Mouse (Mus musculus) lung, embryonic 16.5 days (tissue): ENCODE data around the gene Gpr171. TPM values are rescaled to one million over a fixed set of nuclear protein-coding genes. Genes with fewer than 3 reads are reported as not detected.

ENCODE experiments used
- ATAC-seq: fragments of 200-750 bp; cut with Nextera tagmentation; 2 replicates; pipeline ENCODE4 v1.8.0; 2017; ENCODE audit warnings: low read depth, mild to moderate bottlenecking, moderate library complexity
- H3K27ac ChIP-seq: fragments of 300-500 bp; sonication (generic); 2 replicates; pipeline ENCODE4 v1.5.1; 2014; ENCODE audit warnings: mild to moderate bottlenecking, control low read depth, low read length
- H3K27me3 ChIP-seq: fragments of 300-500 bp; sonication (generic); 2 replicates; pipeline ENCODE4 v1.6.1; 2014; ENCODE audit warnings: low read depth, low read length, mixed read lengths; ENCODE audit not compliant: control insufficient read depth, insufficient read depth
- H3K36me3 ChIP-seq: fragments of 300-500 bp; sonication (generic); 2 replicates; pipeline ENCODE4 v1.6.1; 2014; ENCODE audit warnings: low read length; ENCODE audit not compliant: control insufficient read depth, insufficient read depth
- H3K4me1 ChIP-seq: fragments of 300-500 bp; sonication (generic); replicated peaks from 2 replicates; pipeline ENCODE4 v1.6.1; 2014; ENCODE audit warnings: low read length, mixed read lengths; ENCODE audit not compliant: control insufficient read depth, insufficient read depth
- H3K4me2 ChIP-seq: fragments of 300-500 bp; sonication (generic); 2 replicates; pipeline ENCODE4 v1.6.1; 2014; ENCODE audit warnings: low read depth, low read length, control low read depth
- H3K4me3 ChIP-seq: fragments of 300-500 bp; sonication (generic); 2 replicates; pipeline ENCODE4 v1.5.1; 2014; ENCODE audit warnings: mild to moderate bottlenecking, low read length, control low read depth
- H3K9ac ChIP-seq: fragments of 300-500 bp; sonication (generic); 2 replicates; pipeline ENCODE4 v1.6.1; 2014; ENCODE audit warnings: low read length, control low read depth
- H3K9me3 ChIP-seq: fragments of 300-500 bp; sonication (generic); 2 replicates; pipeline ENCODE4 v1.6.1; 2016; ENCODE audit warnings: low read length; ENCODE audit not compliant: control insufficient read depth
- WGBS: fragments of 180-500 bp; shearing (Covaris S2); extraction: QIAGEN DNeasy Blood & Tissue Kit; methylation state at CpG from one replicate; pipeline ENCODE4 v1.1.7; 2014; 5-methylcytosine and 5-hydroxymethylcytosine counted together
- polyA plus RNA-seq: library from polyadenylated mRNA; unstranded; fragments of >200 nt; fragmentation: Nextera tagmentation; extraction: Ambion mirVana; gene quantifications from 2 replicates; pipeline ENCODE4 v1.2.1, GENCODE M21; 2015

The Gpr171 gene
- polyA plus RNA-seq, 1 experiment from 2014 or later: 1.4 TPM

- no peak overlapping the region for H3K9ac ChIP-seq
- no peak overlapping the region for H3K27ac ChIP-seq
- no peaks in the 10 kb centered on the region for H3K9me3 ChIP-seq
- H3K27me3 ChIP-seq: no peaks in the 10 kb centered on the region
- ATAC-seq: no peak
- no peak overlapping the region for H3K4me2 ChIP-seq
- peaks cover 14% of the 10 kb centered on the region for H3K4me1 ChIP-seq
- H3K4me3 ChIP-seq: no peak overlapping the region
- WGBS: 50% methylated on average over 5 of the region's 5 CpGs
- no peaks in the 10 kb centered on the region for H3K36me3 ChIP-seq
These were observed 34.5 kb upstream of the Gpr171 start for GRCm38 (mm10) chr3:59135911-59136653.

DNA sequence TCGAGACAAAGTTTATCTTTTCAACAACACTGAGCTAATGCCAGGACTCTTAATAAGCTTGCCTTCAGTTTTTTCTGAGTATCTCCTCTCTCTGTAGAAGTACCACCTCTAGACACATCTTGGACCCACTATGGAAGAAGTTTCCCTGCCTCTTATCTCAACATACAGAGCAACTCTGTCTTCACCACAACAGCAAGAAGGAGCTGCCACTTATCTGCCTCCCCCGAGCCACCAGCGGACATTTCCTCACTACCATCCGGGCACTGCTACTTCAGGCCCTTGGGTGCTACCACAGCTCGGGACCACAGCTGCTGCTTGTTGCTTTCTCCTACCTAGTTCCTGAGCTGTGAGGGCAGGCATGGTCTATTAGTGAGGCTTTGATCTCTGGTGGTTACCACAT is 31.6 kb upstream of the Gpr171 start:
- H3K9ac ChIP-seq: no peak overlapping the region
- no peak overlapping the region for H3K4me2 ChIP-seq
- no peaks in the 10 kb centered on the region for H3K27me3 ChIP-seq
- peaks cover 12% of the 10 kb centered on the region for H3K4me1 ChIP-seq
- H3K27ac ChIP-seq: no peak overlapping the region
- no peaks in the 10 kb centered on the region for H3K9me3 ChIP-seq
- H3K4me3 ChIP-seq: no peak overlapping the region
- H3K36me3 ChIP-seq: no peaks in the 10 kb centered on the region
- WGBS: 42% methylated on average over 5 of the region's 5 CpGs
- ATAC-seq: no peak

DNA sequence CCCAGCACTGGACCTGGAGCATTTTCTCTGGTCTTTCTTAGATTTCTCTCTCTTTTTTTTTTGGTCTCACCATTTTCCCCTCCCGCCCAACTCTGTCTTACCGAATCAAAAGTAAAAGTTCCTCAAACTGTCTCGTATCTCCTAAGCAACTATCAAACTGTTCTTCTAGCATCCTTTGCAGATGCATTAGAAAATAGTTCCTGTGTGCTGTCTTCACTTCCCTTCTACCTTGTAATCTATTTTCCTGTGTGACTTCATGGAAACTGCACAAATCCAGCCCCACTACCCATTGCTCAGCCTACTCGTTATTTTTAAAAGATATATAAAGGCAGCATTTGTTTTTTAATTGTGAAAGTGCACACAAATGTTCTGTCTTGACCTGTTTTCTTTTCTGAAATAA is 30.3 kb upstream of the Gpr171 start:
- H3K4me3 ChIP-seq: no peak overlapping the region
- H3K4me2 ChIP-seq: no peak overlapping the region
- H3K36me3 ChIP-seq: no peaks in the 10 kb centered on the region
- H3K27me3 ChIP-seq: no peaks in the 10 kb centered on the region
- peaks cover 12% of the 10 kb centered on the region for H3K4me1 ChIP-seq
- ATAC-seq: no peak
- H3K27ac ChIP-seq: no peak overlapping the region; the same call in 1 of the 2 replicates
- no peaks in the 10 kb centered on the region for H3K9me3 ChIP-seq
- 80% methylated on average over 4 of the region's 4 CpGs for WGBS
- H3K9ac ChIP-seq: no peak overlapping the region

DNA sequence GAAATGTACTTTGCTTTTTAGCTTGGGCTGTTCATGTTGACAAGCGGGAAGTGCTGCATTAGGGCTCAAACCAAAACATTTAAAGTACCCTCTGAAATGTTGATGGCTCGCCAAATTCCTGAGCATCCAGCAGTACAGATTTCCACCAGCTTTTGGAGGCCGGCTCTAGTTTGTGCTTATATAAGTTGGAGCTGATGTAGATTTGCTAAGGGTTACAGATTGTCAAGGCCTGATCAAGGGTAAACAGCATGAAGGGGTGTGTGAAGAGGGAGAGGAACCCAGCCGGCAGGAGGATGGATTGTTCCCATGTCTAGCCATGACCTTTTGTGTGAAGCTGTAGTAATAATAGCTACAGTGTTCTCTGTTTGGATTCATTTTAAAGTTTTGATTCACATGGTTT is 29.5 kb upstream of the Gpr171 start:
- Histone ChIP-seq H3K4me3 (peak overlapping the region; percentile 36; the same call in 1 of the 2 replicates), H3K4me2 (peak overlapping the region; percentile 26), H3K4me1 (peaks cover 13% of the 10 kb centered on the region), H3K27ac (peak overlapping the region; percentile 71), H3K9ac (no peak overlapping the region), H3K36me3 (no peaks in the 10 kb centered on the region), H3K9me3 (no peaks in the 10 kb centered on the region), H3K27me3 (no peaks in the 10 kb centered on the region)
- 30% methylated on average over 4 of the region's 4 CpGs for WGBS
- ATAC-seq: peak; percentile 77

GRCm38 (mm10) chr3:59130431-59130830 is 28.8 kb upstream of the Gpr171 start:
- 27% methylated on average over 8 of the region's 8 CpGs for WGBS

DNA sequence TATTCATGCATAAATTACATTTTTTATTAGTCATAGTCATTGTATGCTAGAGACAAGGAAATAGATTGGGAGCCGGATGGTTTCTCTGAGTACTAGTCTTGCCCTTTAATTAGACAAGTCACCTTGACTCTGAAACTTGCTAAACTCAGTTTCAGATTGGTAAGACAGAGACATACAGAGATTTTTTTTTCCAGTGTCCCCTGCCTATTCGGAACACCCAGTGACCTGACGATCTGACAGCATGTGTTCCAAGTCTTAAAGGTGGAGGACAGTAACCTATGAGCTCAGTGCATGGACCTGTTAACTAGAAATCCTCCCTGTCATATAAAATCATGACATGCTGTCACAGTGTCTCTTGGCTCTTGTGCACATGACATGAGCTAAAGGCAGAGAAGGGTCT is 27.9 kb upstream of the Gpr171 start:
- no peak overlapping the region for H3K27ac ChIP-seq
- no peak overlapping the region for H3K9ac ChIP-seq
- H3K36me3 ChIP-seq: no peaks in the 10 kb centered on the region
- 71% methylated on average over 3 of the region's 3 CpGs for WGBS
- ATAC-seq: no peak
- H3K27me3 ChIP-seq: no peaks in the 10 kb centered on the region
- H3K9me3 ChIP-seq: no peaks in the 10 kb centered on the region
- peak overlapping the region; percentile 26 for H3K4me2 ChIP-seq
- peak overlapping the region; percentile 9 for H3K4me3 ChIP-seq
- H3K4me1 ChIP-seq: peaks cover 25% of the 10 kb centered on the region

More at GRCm38 (mm10) chr3:59130431-59130830, 28.8 kb upstream of the Gpr171 start:
- Histone ChIP-seq H3K4me2 (peak overlapping the region; percentile 26), H3K4me3 (peak overlapping the region; percentile 36), H3K9me3 (no peaks in the 10 kb centered on the region), H3K9ac (peak overlapping the region; percentile 57), H3K36me3 (no peaks in the 10 kb centered on the region), H3K27me3 (no peaks in the 10 kb centered on the region), H3K4me1 (peaks cover 20% of the 10 kb centered on the region), H3K27ac (peak overlapping the region; percentile 71)
- peak; percentile 57 for ATAC-seq

- 85% methylated on average over 20 of the region's 20 CpGs for WGBS
- no peaks in the 10 kb centered on the region for H3K36me3 ChIP-seq
- H3K9me3 ChIP-seq: no peaks in the 10 kb centered on the region
- no peak overlapping the region for H3K4me3 ChIP-seq
- H3K4me2 ChIP-seq: no peak overlapping the region
- H3K9ac ChIP-seq: no peak overlapping the region
- no peak for ATAC-seq
- no peak overlapping the region for H3K27ac ChIP-seq
- H3K27me3 ChIP-seq: no peaks in the 10 kb centered on the region
- peaks cover 25% of the 10 kb centered on the region for H3K4me1 ChIP-seq
These were observed 27.1 kb upstream of the Gpr171 start for GRCm38 (mm10) chr3:59128681-59129080.

GRCm38 (mm10) chr3:59125783-59126555 is 24.3 kb upstream of the Gpr171 start:
- Histone ChIP-seq H3K27me3 (no peaks in the 10 kb centered on the region), H3K4me2 (no peak overlapping the region), H3K4me3 (no peak overlapping the region), H3K9ac (no peak overlapping the region), H3K4me1 (peaks cover 30% of the 10 kb centered on the region), H3K36me3 (no peaks in the 10 kb centered on the region), H3K27ac (peak overlapping the region; percentile 51; the same call in 1 of the 2 replicates), H3K9me3 (no peaks in the 10 kb centered on the region)
- no peak for ATAC-seq
- WGBS: 24% methylated on average over 7 of the region's 7 CpGs

DNA sequence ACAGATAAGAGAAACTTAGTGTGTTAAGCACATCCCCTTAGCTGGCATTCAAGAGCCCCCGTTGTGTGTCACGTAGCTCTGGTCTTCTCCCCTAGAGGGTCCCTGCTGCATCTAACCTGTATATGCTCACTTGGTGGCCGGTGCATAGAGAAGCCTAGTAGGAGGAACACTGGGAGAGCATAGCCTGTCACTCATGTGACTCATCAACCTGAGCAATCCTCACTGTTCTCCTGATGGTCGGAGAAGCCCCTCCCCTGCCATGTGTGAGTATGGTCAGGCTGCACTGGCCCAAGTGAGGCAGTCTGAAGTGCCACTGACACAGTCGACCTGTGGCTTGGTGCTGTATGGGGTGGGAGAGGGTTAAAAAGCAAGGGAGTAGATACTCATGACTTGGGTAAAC is 23.4 kb upstream of the Gpr171 start:
- Histone ChIP-seq H3K9ac (no peak overlapping the region), H3K4me1 (peaks cover 24% of the 10 kb centered on the region), H3K27ac (no peak overlapping the region), H3K9me3 (no peaks in the 10 kb centered on the region), H3K4me3 (no peak overlapping the region), H3K36me3 (no peaks in the 10 kb centered on the region), H3K4me2 (no peak overlapping the region), H3K27me3 (no peaks in the 10 kb centered on the region)
- no peak for ATAC-seq
- 49% methylated on average over 5 of the region's 5 CpGs for WGBS
